Mouse (Mus musculus): ENCODE measurements at regions not wholly inside any gene's neighbourhood (a gene's known extent, or its start where the extent isn't known, plus 50 kb on each side); places are given as distances from the start of the nearest gene placed in this dataset.

GRCm38 (mm10) chr2:72744901-72745300 lies 235.3 kb downstream of the Sp3 start:
- no peak for DNase-seq (ENCODE audit: low spot score in 2 of 2)
- intact Hi-C loops (cut with DNase I) = no loop called here

- DNase-seq (ENCODE audit: low spot score in 2 of 2) = no peak
- intact Hi-C loops (cut with DNase I) = no loop called here
Measured at GRCm38 (mm10) chr2:72746476-72747215, 233.6 kb downstream of the Sp3 start.

GRCm38 (mm10) chr2:72747299-72747698 lies 232.9 kb downstream of the Sp3 start:
- intact Hi-C loops (cut with DNase I) = no loop called here
- DNase-seq (ENCODE audit: low spot score in 2 of 2) = no peak

- no peak for DNase-seq (ENCODE audit: low spot score in 2 of 2)
- intact Hi-C loops (cut with DNase I) = no loop called here
Measured at GRCm38 (mm10) chr2:72749495-72749894, 230.8 kb downstream of the Sp3 start.

GRCm38 (mm10) chr2:72751441-72751840 lies 228.8 kb downstream of the Sp3 start:
- intact Hi-C loops (cut with DNase I) = no loop called here

GRCm38 (mm10) chr2:72752624-72753176 lies 227.5 kb downstream of the Sp3 start:
- intact Hi-C loops (cut with DNase I) = no loop called here
- DNase-seq (ENCODE audit: low spot score in 2 of 2) = no peak

More at GRCm38 (mm10) chr2:72751441-72751840, 228.8 kb downstream of the Sp3 start:
- no peak for DNase-seq (ENCODE audit: low spot score in 2 of 2)

GRCm38 (mm10) chr2:72753788-72754713 lies 226.2 kb downstream of the Sp3 start:
- DNase-seq (ENCODE audit: low spot score in 2 of 2) = no peak
- intact Hi-C loops (cut with DNase I) = no loop called here

- DNase-seq (ENCODE audit: low spot score in 2 of 2) = no peak
- intact Hi-C loops (cut with DNase I) = no loop called here
Measured at GRCm38 (mm10) chr2:72763454-72763853, 216.8 kb downstream of the Sp3 start.

GRCm38 (mm10) chr2:72769030-72769630 lies 211.1 kb downstream of the Sp3 start:
- intact Hi-C loops (cut with DNase I) = no loop called here
- DNase-seq (ENCODE audit: low spot score in 2 of 2) = no peak

- peak in 1 of 2 experiments; percentile 22 for DNase-seq (ENCODE audit: low spot score in 2 of 2)
- intact Hi-C loops (cut with DNase I) = no loop called here
Measured at GRCm38 (mm10) chr2:72773401-72773800, 206.8 kb downstream of the Sp3 start.

- no peak for DNase-seq (ENCODE audit: low spot score in 2 of 2)
- intact Hi-C loops (cut with DNase I) = no loop called here
Measured at GRCm38 (mm10) chr2:72777330-72777729, 202.9 kb downstream of the Sp3 start.

GRCm38 (mm10) chr2:72777806-72778510 lies 202.3 kb downstream of the Sp3 start:
- DNase-seq (ENCODE audit: low spot score in 2 of 2) = no peak
- intact Hi-C loops (cut with DNase I) = no loop called here

- intact Hi-C loops (cut with DNase I) = no loop called here
- DNase-seq (ENCODE audit: low spot score in 2 of 2) = no peak
Measured at GRCm38 (mm10) chr2:72779268-72780163, 200.7 kb downstream of the Sp3 start.

GRCm38 (mm10) chr2:72781369-72782275 lies 198.6 kb downstream of the Sp3 start:
- intact Hi-C loops (cut with DNase I) = no loop called here
- peak in 1 of 2 experiments; percentile 22 for DNase-seq (ENCODE audit: low spot score in 2 of 2)

- intact Hi-C loops (cut with DNase I) = no loop called here
Measured at GRCm38 (mm10) chr2:72782355-72782754, 197.9 kb downstream of the Sp3 start.

GRCm38 (mm10) chr2:72785365-72786043 lies 194.7 kb downstream of the Sp3 start:
- intact Hi-C loops (cut with DNase I) = no loop called here
- DNase-seq (ENCODE audit: low spot score in 2 of 2) = no peak

More at GRCm38 (mm10) chr2:72782355-72782754, 197.9 kb downstream of the Sp3 start:
- DNase-seq (ENCODE audit: low spot score in 2 of 2) = no peak
